Mouse (Mus musculus): Measurements from ENCODE around the gene Aldh3b3. TPM values are rescaled to one million over a fixed set of nuclear protein-coding genes. Genes with fewer than 3 reads are reported as not detected.
"Not testable (repeated sequence)": the region's sequence is repeated elsewhere in the genome, so short reads cannot be mapped to it uniquely, and the experiment has no call there.

Gene Aldh3b3
- total RNA-seq, 2 experiments from 2014 or later, result not detected

- DNase-seq, result not testable (repeated sequence)
These were observed 16.2 kb downstream of the Aldh3b3 start for GRCm38 (mm10) chr19:3974608-3975007.

- DNase-seq, result no peak
These were observed 17.4 kb downstream of the Aldh3b3 start for GRCm38 (mm10) chr19:3975866-3976265.

- DNase-seq, result no peak
These were observed 21.9 kb downstream of the Aldh3b3 start for GRCm38 (mm10) chr19:3980309-3980708.

- DNase-seq, result no peak
These were observed 22.5 kb downstream of the Aldh3b3 start for GRCm38 (mm10) chr19:3980917-3981316.

- DNase-seq, result no peak
These were observed 25.2 kb downstream of the Aldh3b3 start for GRCm38 (mm10) chr19:3983527-3984200.

GRCm38 (mm10) chr19:3985261-3985681 lies 26.8 kb downstream of the Aldh3b3 start:
- no peak for DNase-seq

- DNase-seq, result peak; percentile 84
These were observed 27.9 kb downstream of the Aldh3b3 start, which contains the start of gene Acy3 for GRCm38 (mm10) chr19:3986334-3986733. Gene Acy3, plus strand, starts transcription at chr19:3986570.

GRCm38 (mm10) chr19:3988066-3988465 lies 29.6 kb downstream of the Aldh3b3 start:
- DNase-seq, result no peak

GRCm38 (mm10) chr19:3988750-3989149 lies 30.3 kb downstream of the Aldh3b3 start:
- no peak for DNase-seq

GRCm38 (mm10) chr19:3990804-3991203 lies 32.4 kb downstream of the Aldh3b3 start:
- peak; percentile 59 for DNase-seq

GRCm38 (mm10) chr19:3991562-3991961 lies 33.1 kb downstream of the Aldh3b3 start:
- no peak for DNase-seq

- no peak for DNase-seq
These were observed 33.5 kb downstream of the Aldh3b3 start for GRCm38 (mm10) chr19:3991966-3992365.

GRCm38 (mm10) chr19:3992416-3992815 lies 34.0 kb downstream of the Aldh3b3 start, which contains the start of gene Tbx10:
Gene Tbx10, plus strand, starts transcription at chr19:3992752.
- DNase-seq, result no peak

- no peak for DNase-seq
These were observed 36.5 kb downstream of the Aldh3b3 start for GRCm38 (mm10) chr19:3994932-3995331.

- DNase-seq, result no peak
These were observed 37.1 kb downstream of the Aldh3b3 start for GRCm38 (mm10) chr19:3995505-3995904.

- no peak for DNase-seq
These were observed 37.7 kb downstream of the Aldh3b3 start for GRCm38 (mm10) chr19:3996106-3996505.

GRCm38 (mm10) chr19:3996747-3997146 lies 38.3 kb downstream of the Aldh3b3 start:
- no peak for DNase-seq

GRCm38 (mm10) chr19:3997231-3997630 lies 38.8 kb downstream of the Aldh3b3 start:
- DNase-seq, result no peak

- no peak for DNase-seq
These were observed 39.9 kb downstream of the Aldh3b3 start for GRCm38 (mm10) chr19:3998335-3998734.

GRCm38 (mm10) chr19:3999121-3999730 lies 40.8 kb downstream of the Aldh3b3 start:
- DNase-seq, result no peak

GRCm38 (mm10) chr19:4000119-4000900 lies 41.9 kb downstream of the Aldh3b3 start, which contains the start of the genes Nudt8 and Gm49405:
Gene Nudt8, plus strand, starts transcription at chr19:4000580.
Gene Gm49405, plus strand, starts transcription at chr19:4000626.
- DNase-seq, result peak; percentile 95

GRCm38 (mm10) chr19:4000949-4001525 lies 42.6 kb downstream of the Aldh3b3 start:
- no peak for DNase-seq

All from gastrocnemius, postnatal 25 days (tissue).